Mouse (Mus musculus) midbrain, embryonic 16.5 days (tissue): ENCODE data around the gene Wdr43. TPM values are rescaled to one million over a fixed set of nuclear protein-coding genes. Genes with fewer than 3 reads are reported as not detected.
A peak's percentile ranks its signal among the peaks of the same experiment; 100 is the strongest.

ENCODE experiments used
- ATAC-seq: fragments of 200-750 bp; cut with Nextera tagmentation; 2 replicates; pipeline ENCODE4 v1.8.0; 2017; ENCODE audit warnings: moderate TSS enrichment
- H3K27ac ChIP-seq: fragments of 300-500 bp; sonication (generic); 2 replicates; pipeline ENCODE4 v1.5.1; 2014; ENCODE audit warnings: mild to moderate bottlenecking, low read length, mixed read lengths
- H3K27me3 ChIP-seq: fragments of 300-500 bp; sonication (generic); 2 replicates; pipeline ENCODE4 v1.6.1; 2014; ENCODE audit warnings: low read depth, low read length, mixed read lengths; ENCODE audit not compliant: control insufficient read depth, insufficient read depth
- H3K36me3 ChIP-seq: fragments of 300-500 bp; sonication (generic); 2 replicates; pipeline ENCODE4 v1.6.1; 2014; ENCODE audit warnings: mild to moderate bottlenecking, low read length, moderate library complexity, mixed read lengths; ENCODE audit not compliant: control insufficient read depth, insufficient read depth
- H3K4me1 ChIP-seq: fragments of 300-500 bp; sonication (generic); 2 replicates; pipeline ENCODE4 v1.6.1; 2014; ENCODE audit warnings: mild to moderate bottlenecking, low read length, mixed read lengths; ENCODE audit not compliant: control insufficient read depth, insufficient read depth
- H3K4me2 ChIP-seq: fragments of 300-500 bp; sonication (generic); 2 replicates; pipeline ENCODE4 v1.6.1; 2014; ENCODE audit warnings: mild to moderate bottlenecking, low read length, mixed read lengths
- H3K4me3 ChIP-seq: fragments of 300-500 bp; sonication (generic); 2 replicates; pipeline ENCODE4 v1.5.1; 2014; ENCODE audit warnings: low read depth, mild to moderate bottlenecking, low read length, moderate library complexity, mixed read lengths
- H3K9ac ChIP-seq: fragments of 300-500 bp; sonication (generic); 2 replicates; pipeline ENCODE4 v1.6.1; 2014; ENCODE audit warnings: low read depth, low read length, mixed read lengths
- H3K9me3 ChIP-seq: fragments of 300-500 bp; sonication (generic); replicated peaks from 2 replicates; pipeline ENCODE4 v1.6.1; 2014; ENCODE audit warnings: mild to moderate bottlenecking, low read length, mixed read lengths; ENCODE audit not compliant: control insufficient read depth, poor library complexity, severe bottlenecking
- WGBS: fragments of 180-500 bp; shearing (Covaris S2); extraction: QIAGEN DNeasy Blood & Tissue Kit; methylation state at CpG from one replicate; pipeline ENCODE4 v1.1.7; 2014; 5-methylcytosine and 5-hydroxymethylcytosine counted together
- polyA plus RNA-seq: library from polyadenylated mRNA; unstranded; fragments of >200 nt; fragmentation: Nextera tagmentation; extraction: Ambion mirVana; gene quantifications from 2 replicates; pipeline ENCODE4 v1.2.1, GENCODE M21; 2015

Gene Wdr43
- polyA plus RNA-seq, 1 experiment from 2014 or later, result 51.2 TPM

DNA sequence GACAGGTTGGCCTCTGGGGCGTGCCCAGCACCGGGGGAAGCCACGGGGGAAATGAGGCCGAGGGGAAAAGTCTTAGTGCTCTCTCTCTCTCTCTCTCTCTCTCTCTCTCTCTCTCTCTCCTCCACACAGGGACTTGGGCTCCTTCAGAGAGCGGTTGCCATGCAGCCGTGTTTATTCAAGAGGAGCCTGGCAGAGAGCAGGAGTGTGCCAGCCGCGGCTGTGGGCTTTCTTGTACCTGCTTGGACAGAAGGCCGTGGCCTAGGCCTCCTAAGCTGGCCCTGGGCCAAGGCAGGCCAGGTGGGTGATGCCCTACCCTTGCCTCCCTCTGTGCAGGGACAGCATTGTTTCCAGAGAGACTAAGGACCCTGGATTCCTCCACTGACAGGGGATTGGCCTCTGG is 57.4 kb downstream of the Wdr43 start, which contains the start of gene Togaram2:
Togaram2 (plus strand) TSS at position 170 of the 400 bp plus-strand sequence.
- Histone ChIP-seq H3K4me1 (peaks cover 4% of the 10 kb centered on the region), H3K9me3 (no peaks in the 10 kb centered on the region), H3K4me2 (no peak within 1 kb of the TSS), H3K4me3 (no peak within 1 kb of the TSS), H3K36me3 (no peaks in the 10 kb centered on the region), H3K27ac (no peak within 1 kb of the TSS), H3K9ac (0 out of 2 replicates have a peak within 1 kb of the TSS, but pooled peaks have one; percentile 30), H3K27me3 (no peaks in the 10 kb centered on the region)
- peak; percentile 69; the same call in 1 of the 2 replicates for ATAC-seq
- 36% methylated on average over 9 of the region's 9 CpGs for WGBS

DNA sequence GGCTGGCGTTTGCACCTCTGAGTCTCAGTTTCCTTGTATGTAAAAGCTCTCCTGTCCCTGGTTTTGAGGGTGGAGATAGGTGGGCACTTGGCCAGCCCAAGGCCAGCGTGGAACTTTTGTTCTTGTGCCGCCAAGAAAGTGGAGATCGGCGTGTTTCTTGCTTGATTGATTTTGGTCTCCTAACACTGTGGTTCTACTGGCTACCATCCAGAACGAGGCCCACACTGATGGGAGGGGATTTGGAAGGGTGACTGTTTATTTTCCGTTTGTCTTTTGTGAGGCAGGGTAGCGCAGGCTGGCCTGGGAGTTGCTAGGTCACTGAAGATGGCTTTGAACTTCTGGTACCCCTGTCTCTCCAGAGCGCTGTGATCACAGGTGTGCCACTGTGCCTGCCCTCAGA is 58.2 kb downstream of the Wdr43 start:
- H3K9me3 ChIP-seq, result no peaks in the 10 kb centered on the region
- no peak for ATAC-seq
- no peak overlapping the region for H3K4me2 ChIP-seq
- H3K27ac ChIP-seq, result no peak overlapping the region
- H3K4me1 ChIP-seq, result peaks cover 4% of the 10 kb centered on the region
- no peaks in the 10 kb centered on the region for H3K27me3 ChIP-seq
- no peaks in the 10 kb centered on the region for H3K36me3 ChIP-seq
- H3K9ac ChIP-seq, result no peak overlapping the region
- H3K4me3 ChIP-seq, result no peak overlapping the region
- WGBS, result 70% methylated on average over 9 of the region's 9 CpGs

DNA sequence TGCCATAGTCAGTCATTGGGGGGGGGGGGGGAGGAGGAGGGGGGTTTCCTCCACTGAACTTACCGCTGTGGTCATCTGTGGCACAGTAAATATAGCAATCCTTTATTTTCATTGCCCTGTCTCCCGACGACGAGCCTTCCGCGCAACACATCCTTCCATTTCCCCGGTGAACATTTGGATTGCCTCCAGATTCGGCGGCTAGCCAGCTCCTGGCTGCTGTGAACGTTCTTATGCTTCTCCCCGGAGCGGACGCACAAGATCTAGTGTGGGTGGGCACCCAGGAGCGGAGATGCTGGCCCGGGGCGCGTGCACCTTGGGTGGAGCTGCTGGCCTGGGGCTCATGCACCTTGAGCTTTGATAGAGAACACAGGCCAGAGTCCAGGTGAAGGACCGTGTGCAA is 59.2 kb downstream of the Wdr43 start:
- H3K27ac ChIP-seq, result no peak overlapping the region
- 89% methylated on average over 18 of the region's 18 CpGs for WGBS
- H3K9me3 ChIP-seq, result no peaks in the 10 kb centered on the region
- no peaks in the 10 kb centered on the region for H3K27me3 ChIP-seq
- peaks cover 4% of the 10 kb centered on the region for H3K4me1 ChIP-seq
- no peaks in the 10 kb centered on the region for H3K36me3 ChIP-seq
- ATAC-seq, result no peak
- H3K9ac ChIP-seq, result no peak overlapping the region
- H3K4me2 ChIP-seq, result no peak overlapping the region
- H3K4me3 ChIP-seq, result no peak overlapping the region

DNA sequence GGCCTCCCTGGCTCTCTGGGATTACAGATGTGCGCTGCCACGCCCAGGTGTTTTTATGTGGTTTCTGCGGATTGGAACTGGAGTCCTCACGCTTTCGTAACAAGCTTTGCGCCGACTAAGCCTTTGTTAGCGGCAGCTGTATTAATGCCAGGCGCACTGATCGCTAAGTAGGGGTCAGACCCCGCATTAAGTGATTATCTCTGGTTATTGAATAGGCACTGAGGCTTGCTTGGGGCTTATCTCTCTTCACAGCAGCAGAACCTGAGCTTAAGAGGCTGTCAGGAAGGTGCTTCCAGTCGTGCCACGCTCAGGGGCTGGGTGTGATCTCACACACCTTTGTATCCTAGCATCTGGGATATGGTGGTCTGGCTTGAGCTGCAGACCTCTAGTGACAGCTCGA is 66.0 kb downstream of the Wdr43 start:
- H3K36me3 ChIP-seq, result no peaks in the 10 kb centered on the region
- H3K4me3 ChIP-seq, result no peak overlapping the region
- H3K9me3 ChIP-seq, result no peaks in the 10 kb centered on the region
- H3K27ac ChIP-seq, result no peak overlapping the region
- no peaks in the 10 kb centered on the region for H3K27me3 ChIP-seq
- no peak for ATAC-seq
- 65% methylated on average over 14 of the region's 14 CpGs for WGBS
- H3K9ac ChIP-seq, result no peak overlapping the region
- H3K4me2 ChIP-seq, result no peak overlapping the region
- H3K4me1 ChIP-seq, result no peaks in the 10 kb centered on the region

DNA sequence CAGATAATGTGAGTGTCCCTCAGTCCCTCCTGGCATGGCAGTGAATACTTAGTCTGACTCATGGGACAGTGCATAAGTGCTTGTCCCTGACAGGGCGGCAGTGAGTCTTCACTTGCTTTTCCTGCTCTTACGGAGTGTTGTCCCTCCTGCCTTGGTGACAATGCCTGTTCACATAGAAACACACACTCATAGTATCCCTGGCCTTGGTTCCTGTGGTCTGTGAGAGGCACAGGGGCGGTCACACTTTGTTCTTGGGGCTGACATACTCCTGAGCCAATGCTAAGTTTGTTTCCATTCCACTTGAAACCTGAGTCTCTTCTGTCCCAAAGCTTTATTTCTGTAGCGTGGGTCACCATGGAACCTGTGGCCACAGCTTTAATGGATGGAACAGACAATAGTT is 66.7 kb downstream of the Wdr43 start:
- Histone ChIP-seq H3K36me3 (no peaks in the 10 kb centered on the region), H3K4me2 (no peak overlapping the region), H3K9me3 (no peaks in the 10 kb centered on the region), H3K27me3 (no peaks in the 10 kb centered on the region), H3K4me3 (no peak overlapping the region), H3K4me1 (no peaks in the 10 kb centered on the region), H3K9ac (no peak overlapping the region), H3K27ac (no peak overlapping the region)
- 92% methylated on average over 4 of the region's 4 CpGs for WGBS
- no peak for ATAC-seq

DNA sequence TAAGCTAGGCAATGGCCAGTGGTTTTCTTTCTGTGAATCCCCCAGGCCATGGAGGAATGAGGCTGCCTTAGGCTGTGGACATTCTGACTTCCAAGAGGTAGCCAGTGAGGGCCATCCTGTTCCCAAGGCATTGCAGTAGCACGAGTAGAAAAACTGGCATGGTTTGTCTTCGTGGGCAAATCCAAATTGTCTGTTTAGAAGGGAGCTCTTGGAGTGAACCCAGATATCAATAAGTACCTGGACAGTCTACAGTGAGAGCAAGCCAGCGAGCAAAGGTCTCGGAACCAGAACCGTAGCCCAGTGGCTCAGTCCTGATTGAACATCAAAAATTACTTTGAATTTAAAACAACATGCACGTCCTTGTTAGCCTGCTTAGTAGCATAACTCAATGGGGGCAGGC is 67.6 kb downstream of the Wdr43 start:
- Histone ChIP-seq H3K4me3 (no peak overlapping the region), H3K4me1 (no peaks in the 10 kb centered on the region), H3K27me3 (no peaks in the 10 kb centered on the region), H3K27ac (no peak overlapping the region), H3K4me2 (no peak overlapping the region), H3K36me3 (no peaks in the 10 kb centered on the region), H3K9me3 (no peaks in the 10 kb centered on the region), H3K9ac (no peak overlapping the region)
- ATAC-seq, result no peak
- 93% methylated on average over 6 of the region's 6 CpGs for WGBS

DNA sequence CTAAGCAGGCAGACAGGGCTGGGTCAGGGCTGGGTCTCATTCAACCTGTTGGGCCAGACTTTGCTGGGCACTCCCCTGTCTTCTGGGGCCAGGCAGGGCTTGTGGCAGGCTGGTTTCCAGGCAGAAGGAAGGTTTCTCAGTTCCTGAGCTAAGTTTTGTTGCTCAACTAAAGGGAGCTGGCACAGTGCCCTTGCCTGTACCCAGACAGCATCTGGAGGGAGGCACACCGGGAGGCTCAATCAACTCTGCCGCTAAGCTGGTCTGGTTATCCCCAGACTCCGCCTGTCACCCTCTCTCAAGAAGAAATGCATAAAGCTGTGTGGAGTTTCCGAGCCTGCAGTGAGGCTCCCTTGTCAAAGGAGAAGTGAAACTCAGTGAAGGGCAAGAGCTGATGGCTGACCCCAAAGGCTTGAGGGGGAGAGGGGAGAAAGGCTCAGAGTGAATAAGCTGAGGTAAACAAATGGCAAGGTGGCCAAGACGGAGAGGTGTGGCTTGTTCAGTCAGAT is 68.5 kb downstream of the Wdr43 start:
- Histone ChIP-seq H3K27ac (no peak overlapping the region), H3K4me1 (no peaks in the 10 kb centered on the region), H3K9me3 (no peaks in the 10 kb centered on the region; the same call in 1 of the 2 replicates), H3K9ac (no peak overlapping the region), H3K27me3 (no peaks in the 10 kb centered on the region), H3K36me3 (no peaks in the 10 kb centered on the region), H3K4me3 (no peak overlapping the region), H3K4me2 (no peak overlapping the region)
- WGBS, result 43% methylated on average over 5 of the region's 5 CpGs
- ATAC-seq, result no peak

DNA sequence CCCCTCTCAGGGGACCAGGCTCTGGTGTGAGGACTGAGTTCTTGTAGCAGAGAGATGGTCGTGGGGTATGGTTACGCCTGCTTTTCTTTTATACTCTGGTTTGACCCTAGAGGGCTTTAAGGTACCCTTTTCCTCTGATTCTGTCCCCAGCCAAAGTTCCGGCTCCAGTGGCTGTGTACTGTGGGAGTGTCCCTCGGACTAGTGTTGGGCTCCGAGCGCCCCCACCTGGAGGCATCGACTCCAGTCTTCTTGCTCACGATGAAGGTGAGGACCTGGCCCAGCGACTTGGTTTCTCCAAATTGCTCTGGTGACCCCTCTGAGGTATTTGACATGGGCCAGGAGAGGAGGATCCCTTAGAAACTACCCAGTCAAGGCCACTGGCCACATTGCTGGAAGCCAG is 71.7 kb downstream of the Wdr43 start:
- Histone ChIP-seq H3K9ac (no peak overlapping the region), H3K4me3 (no peak overlapping the region), H3K36me3 (no peaks in the 10 kb centered on the region), H3K27ac (no peak overlapping the region), H3K9me3 (no peaks in the 10 kb centered on the region; the same call in 1 of the 2 replicates), H3K4me1 (peaks cover 6% of the 10 kb centered on the region; the same call in 1 of the 2 replicates), H3K27me3 (no peaks in the 10 kb centered on the region), H3K4me2 (no peak overlapping the region)
- 73% methylated on average over 9 of the region's 9 CpGs for whole genome bisulfite sequencing
- ATAC-seq, result no peak

DNA sequence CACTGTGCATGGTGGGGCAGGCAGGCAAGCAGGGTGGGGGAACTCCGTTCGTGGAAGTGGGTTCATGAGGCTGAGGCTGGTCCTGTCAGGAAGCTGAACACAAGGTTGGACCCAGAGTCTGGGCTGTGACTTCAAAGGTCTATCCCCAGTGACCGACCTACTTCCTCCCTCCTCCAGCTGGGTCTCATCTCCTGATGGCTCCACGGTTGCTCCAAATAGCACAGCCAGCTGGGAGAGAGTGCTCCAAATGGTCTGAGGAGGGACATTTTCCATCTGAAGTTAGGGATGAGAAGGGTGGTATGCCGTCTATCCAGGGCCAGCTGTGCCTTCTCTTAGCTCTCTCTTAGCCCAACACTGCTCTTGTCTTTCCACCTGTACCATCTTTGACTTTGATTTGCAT is 74.2 kb downstream of the Wdr43 start:
- Histone ChIP-seq H3K27me3 (no peaks in the 10 kb centered on the region), H3K4me2 (no peak overlapping the region), H3K4me3 (no peak overlapping the region), H3K4me1 (peaks cover 13% of the 10 kb centered on the region), H3K9ac (no peak overlapping the region), H3K9me3 (no peaks in the 10 kb centered on the region; the same call in 1 of the 2 replicates), H3K36me3 (no peaks in the 10 kb centered on the region), H3K27ac (no peak overlapping the region)
- 86% methylated on average over 5 of the region's 5 CpGs for WGBS
- ATAC-seq, result no peak
